9 mouse cellular contexts compared by ENCODE assay signal in genomic region chr9:23254237-23255214, GRCm38 (mm10). TPM values are rescaled to one million over a fixed set of nuclear protein-coding genes. Genes with fewer than 3 reads are reported as not detected.
DNase-seq lines count a peak whose midpoint lies in the region; ATAC-seq and TF ChIP-seq lines count a peak whose summit lies in the region.
"Had no signal": no experiment of that assay in that cellular context is flagged by ENCODE, and none has a peak within 500 bp of the region (broad histone marks: within the 10 kb centered on the region; RNA-seq: fewer than 3 reads in every experiment).

No protein-coding gene starts in this region.

- 0 out of 2 replicates have a peak, but pooled peaks cover 4% of the 10 kb centered on the region for H3K4me1 ChIP-seq in kidney, postnatal 0 days (replicated peaks; ENCODE audit: insufficient read depth, low read length)
- 0 out of 2 replicates have a peak, but pooled peaks cover 3% of the 10 kb centered on the region for H3K4me1 ChIP-seq in embryonic facial prominence, embryonic 12.5 days
- peaks cover 9% of the 10 kb centered on the region for H3K4me1 ChIP-seq in hindbrain, embryonic 14.5 days (replicated peaks; ENCODE audit: control insufficient read depth, insufficient read depth, low read length)
- peaks cover 5% of the 10 kb centered on the region; the same call in 1 of the 2 replicates for H3K4me1 ChIP-seq in neural tube, embryonic 12.5 days

- H3K27me3 ChIP-seq in kidney, postnatal 0 days (ENCODE audit: insufficient read depth, low read length) = no peaks in the 10 kb centered on the region
- peaks cover 12% of the 10 kb centered on the region; the same call in 1 of the 2 replicates for H3K27me3 ChIP-seq in embryonic facial prominence, embryonic 12.5 days
- no peaks in the 10 kb centered on the region for H3K27me3 ChIP-seq in hindbrain, embryonic 14.5 days (ENCODE audit: control insufficient read depth, insufficient read depth, low read length)
- no peaks in the 10 kb centered on the region for H3K27me3 ChIP-seq in neural tube, embryonic 12.5 days (replicated peaks)

- no peak overlapping the region for H3K9ac ChIP-seq in kidney, postnatal 0 days (ENCODE audit: low read depth, low read length)
- no peak overlapping the region for H3K9ac ChIP-seq in embryonic facial prominence, embryonic 12.5 days
- peak overlapping the region; percentile 49; the same call in 1 of the 2 replicates for H3K9ac ChIP-seq in hindbrain, embryonic 14.5 days
- peak overlapping the region; percentile 6; the same call in 1 of the 2 replicates for H3K9ac ChIP-seq in neural tube, embryonic 12.5 days

- WGBS in kidney, postnatal 0 days = 59% methylated on average over 37 of the region's 37 CpGs
- WGBS in embryonic facial prominence, embryonic 12.5 days = 41% methylated on average over 37 of the region's 37 CpGs
- 39% methylated on average over 37 of the region's 37 CpGs for WGBS in hindbrain, embryonic 14.5 days
- 40% methylated on average over 37 of the region's 37 CpGs for WGBS in neural tube, embryonic 12.5 days

- H3K4me2 ChIP-seq in kidney, postnatal 0 days (ENCODE audit: low read length) = peak overlapping the region; percentile 41
- peak overlapping the region; percentile 37 for H3K4me2 ChIP-seq in embryonic facial prominence, embryonic 12.5 days (replicated peaks)
- H3K4me2 ChIP-seq in hindbrain, embryonic 14.5 days (replicated peaks) = peak overlapping the region; percentile 52
- H3K4me2 ChIP-seq in neural tube, embryonic 12.5 days (replicated peaks) = peak overlapping the region; percentile 51

- no peak overlapping the region for H3K27ac ChIP-seq in kidney, postnatal 0 days
- H3K27ac ChIP-seq in embryonic facial prominence, embryonic 12.5 days = no peak overlapping the region
- no peak overlapping the region for H3K27ac ChIP-seq in hindbrain, embryonic 14.5 days
- H3K27ac ChIP-seq in neural tube, embryonic 12.5 days = no peak overlapping the region
- H3K27ac ChIP-seq: macrophage had no signal

- ATAC-seq in kidney, postnatal 0 days (replicated peaks; ENCODE audit: low FRiP score, low read depth) = no peak
- ATAC-seq in embryonic facial prominence, embryonic 12.5 days (ENCODE audit: insufficient number of reproducible peaks, insufficient read depth, low FRiP score, low TSS enrichment) = no peak
- ATAC-seq in hindbrain, embryonic 14.5 days (ENCODE audit: low FRiP score) = peak; percentile 54; the same call in 1 of the 2 replicates
- ATAC-seq in neural tube, embryonic 12.5 days (ENCODE audit: low FRiP score, low read depth) = peak; percentile 60; the same call in 1 of the 2 replicates

- DNase-seq in kidney, postnatal 0 days (ENCODE audit: low spot score) = no peak
- no peak for DNase-seq in kidney, postnatal 4 days
- DNase-seq in hindbrain, embryonic 14.5 days (ENCODE audit: low spot score) = peak; percentile 40
- DNase-seq in urinary bladder, adult 2 months (ENCODE audit: low spot score) = no peak
- no peak for DNase-seq in gastrocnemius, postnatal 10 days
- DNase-seq in spleen, adult 18-20 months = no peak

- no peaks in the 10 kb centered on the region for H3K9me3 ChIP-seq in kidney, postnatal 0 days (replicated peaks; ENCODE audit: low read length)
- H3K9me3 ChIP-seq in embryonic facial prominence, embryonic 12.5 days = no peaks in the 10 kb centered on the region
- H3K9me3 ChIP-seq in hindbrain, embryonic 14.5 days (ENCODE audit: control insufficient read depth, low read length) = peaks cover 6% of the 10 kb centered on the region; the same call in 1 of the 2 replicates
- H3K9me3 ChIP-seq in neural tube, embryonic 12.5 days = no peaks in the 10 kb centered on the region

- TF ChIP-seq CTCF in kidney, postnatal 0 days (IDR thresholded peaks at IDR 0.05; ENCODE audit: low read depth) = no peak

- H3K4me3 ChIP-seq in kidney, postnatal 0 days (replicated peaks; ENCODE audit: low read depth, low read length) = peak overlapping the region; percentile 13; the same call in 1 of the 2 replicates
- no peak overlapping the region; the same call in 1 of the 2 replicates for H3K4me3 ChIP-seq in embryonic facial prominence, embryonic 12.5 days
- peak overlapping the region; percentile 25 for H3K4me3 ChIP-seq in hindbrain, embryonic 14.5 days (replicated peaks; ENCODE audit: low read length)
- peak overlapping the region; percentile 20; the same call in 1 of the 2 replicates for H3K4me3 ChIP-seq in neural tube, embryonic 12.5 days

- no peaks in the 10 kb centered on the region for H3K36me3 ChIP-seq in kidney, postnatal 0 days (ENCODE audit: insufficient read depth, low read length)
- 0 out of 2 replicates have a peak, but pooled peaks cover 3% of the 10 kb centered on the region for H3K36me3 ChIP-seq in embryonic facial prominence, embryonic 12.5 days
- H3K36me3 ChIP-seq in hindbrain, embryonic 14.5 days (replicated peaks; ENCODE audit: control insufficient read depth, insufficient read depth) = no peaks in the 10 kb centered on the region
- no peaks in the 10 kb centered on the region for H3K36me3 ChIP-seq in neural tube, embryonic 12.5 days

RNA-seq across cellular contexts. Expression of gene Bmper, which starts 31.6 kb away (rescaled TPM):
- polyA plus RNA-seq in kidney, postnatal 0 days (2015; fragmentation: Nextera tagmentation; extraction: Ambion mirVana) = 13.4 and 15.5 TPM in 2 replicates
- 23.8 and 25.0 TPM in 2 replicates for polyA plus RNA-seq in embryonic facial prominence, embryonic 12.5 days (2016; fragmentation: Nextera tagmentation; extraction: Ambion mirVana)
- polyA plus RNA-seq in hindbrain, embryonic 14.5 days (2014; fragmentation: Nextera tagmentation; extraction: Ambion mirVana) = 8.4 and 9.9 TPM in 2 replicates
- 8.5 TPM in 2 replicates for polyA plus RNA-seq in neural tube, embryonic 12.5 days (2016; fragmentation: Nextera tagmentation; extraction: Ambion mirVana)
- 0.69 and 1.3 TPM in 2 replicates for polyA plus RNA-seq in urinary bladder, adult 2 months (2012; rRNA removed)
- total RNA-seq in gastrocnemius, postnatal 10 days (2021) = 1 to 10 TPM; 5.9 to 8.0 TPM
- polyA plus RNA-seq: macrophage had no signal

Comparison
In these comparisons a context has a peak if more than half of its experiments do, and no peak if none do; other contexts are left out.
1. ATAC-seq: peak in hindbrain, embryonic 14.5 days (single experiment) and neural tube, embryonic 12.5 days (single experiment); none in kidney, postnatal 0 days (single experiment) and embryonic facial prominence, embryonic 12.5 days (single experiment).
2. H3K9ac ChIP-seq: peak in hindbrain, embryonic 14.5 days (single experiment) and neural tube, embryonic 12.5 days (single experiment); none in kidney, postnatal 0 days (single experiment) and embryonic facial prominence, embryonic 12.5 days (single experiment).
3. Peak in every context shown above with its lines, with median percentiles within 50 percentile points of each other: H3K4me2 ChIP-seq.